Mouse (Mus musculus) megakaryocyte-erythroid progenitor cell, adult 5-6 weeks (primary cell): ENCODE measurements around the gene Lgr4. TPM values are rescaled to one million over a fixed set of nuclear protein-coding genes. Genes with fewer than 3 reads are reported as not detected.

Experiments
- ATAC-seq: replicated peaks from 2 replicates; pipeline ENCODE4 v1.8.0; 2016; ENCODE audit warnings: mild to moderate bottlenecking, inconsistent platforms; ENCODE audit not compliant: severe bottlenecking, poor library complexity, low FRiP score, low TSS enrichment
- total RNA-seq, 2 experiments: library from RNA; stranded (forward) in 1 of 2; stranded (reverse) in 1 of 2; fragments of 200-1000, 215-1000 nt in 1 of 2; fragments of >200 nt in 1 of 2; fragmentation: Nextera tagmentation in 1 of 2; gene quantifications; 2 replicates each; pipeline ENCODE4 v1.2.3; 2014 to 2017

The Lgr4 gene
- total RNA-seq, 2 experiments from 2014 or later, result 1.4 to 1.6 TPM

DNA sequence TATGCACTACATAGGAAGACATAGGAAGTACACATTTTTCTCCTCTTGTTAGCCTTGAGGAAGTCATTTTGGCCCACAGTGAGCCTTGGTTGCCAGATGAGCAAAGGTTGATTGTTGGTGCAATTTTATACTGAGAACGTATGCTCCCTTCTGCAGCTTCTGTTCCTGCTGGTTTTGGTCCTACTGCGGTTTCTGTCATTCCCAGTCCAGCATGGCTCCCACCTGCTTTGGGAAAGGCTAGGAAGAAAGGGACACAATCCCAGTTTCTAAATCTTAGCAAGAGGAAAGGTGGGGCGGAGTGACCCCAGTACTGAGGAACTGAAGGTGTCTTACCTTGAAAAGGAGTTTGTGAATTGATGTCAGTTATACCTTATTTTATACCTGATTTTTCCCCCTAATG, 51.9 kb downstream of the Lgr4 start:
- no peak for ATAC-seq

DNA sequence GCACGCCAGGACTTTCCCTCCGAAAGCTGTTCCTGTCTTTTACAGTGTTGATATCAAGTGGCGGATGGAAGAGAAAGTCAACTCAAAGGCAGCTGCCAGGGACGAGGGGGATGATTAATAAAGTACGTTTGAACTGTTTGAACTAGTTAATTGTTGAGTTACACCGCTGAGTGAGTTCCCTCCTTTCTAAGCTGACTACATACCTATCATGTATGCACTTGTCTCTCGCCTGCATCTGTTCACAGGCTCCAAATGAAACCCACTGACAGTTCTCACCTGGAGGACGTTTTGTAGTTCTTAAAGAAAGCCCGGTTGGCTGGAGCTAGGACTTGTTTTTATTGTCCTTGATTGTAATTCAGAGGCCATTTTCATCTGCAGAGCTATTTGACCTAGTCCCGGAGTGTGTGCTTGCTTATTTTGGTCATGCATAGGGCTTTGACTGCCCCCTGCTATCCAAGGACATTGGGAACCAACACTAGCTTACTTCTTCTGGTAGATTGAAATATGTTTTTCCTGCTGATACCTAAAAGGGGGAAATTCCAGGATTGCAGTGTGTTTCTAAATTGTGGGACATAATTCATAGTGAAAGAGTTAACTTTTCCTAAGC, 52.6 kb downstream of the Lgr4 start:
- no peak for ATAC-seq

DNA sequence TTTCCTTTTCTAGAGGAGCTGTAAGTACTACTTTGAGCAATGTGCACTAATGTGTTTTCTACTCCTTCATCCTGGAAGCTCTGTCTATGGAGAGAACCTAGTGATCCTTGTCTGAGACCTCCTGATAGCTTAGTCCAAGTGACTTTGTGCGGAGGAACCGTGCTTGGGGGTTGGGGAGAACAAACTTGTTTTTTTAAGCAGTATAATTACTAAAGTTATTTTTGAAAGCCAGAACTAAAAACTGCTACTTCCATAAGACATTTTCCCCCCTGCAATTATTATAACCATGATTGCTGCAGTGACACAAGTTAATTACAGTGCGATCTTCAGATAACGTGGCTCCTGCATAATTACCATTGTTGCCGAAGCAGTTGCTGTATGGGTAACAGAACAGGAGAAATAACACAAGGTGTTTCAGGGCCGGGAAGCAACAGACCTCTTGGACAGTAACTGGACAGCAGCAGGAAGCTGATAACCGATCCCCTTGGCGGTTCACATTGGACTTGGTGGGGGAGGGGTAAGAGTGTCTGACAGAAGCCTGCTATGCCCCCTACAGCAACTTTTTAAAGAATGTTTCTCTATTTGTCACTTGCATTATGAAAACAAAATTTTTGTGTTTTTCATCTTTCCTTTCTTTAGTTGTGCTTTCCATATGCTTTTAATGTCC, 53.4 kb downstream of the Lgr4 start:
- no peak for ATAC-seq

DNA sequence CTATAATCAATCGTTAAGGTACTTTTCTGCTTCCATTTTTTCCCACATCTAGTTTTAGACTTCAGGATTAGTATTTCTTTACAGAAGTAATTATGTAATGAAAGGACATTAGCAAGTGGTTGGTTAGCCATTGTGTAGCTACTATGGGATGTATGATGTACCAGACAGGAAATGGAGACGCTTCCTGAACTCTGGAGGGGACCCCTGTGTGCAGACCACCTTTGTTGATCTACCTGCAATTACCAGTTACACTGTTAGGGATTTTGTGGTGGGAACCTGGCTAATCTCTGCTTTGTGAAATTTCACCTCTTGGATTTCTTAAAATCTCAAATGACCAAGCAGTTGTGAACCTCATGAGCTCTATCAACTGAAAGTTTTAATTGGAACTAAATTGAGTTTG, 54.9 kb downstream of the Lgr4 start:
- no peak for ATAC-seq

DNA sequence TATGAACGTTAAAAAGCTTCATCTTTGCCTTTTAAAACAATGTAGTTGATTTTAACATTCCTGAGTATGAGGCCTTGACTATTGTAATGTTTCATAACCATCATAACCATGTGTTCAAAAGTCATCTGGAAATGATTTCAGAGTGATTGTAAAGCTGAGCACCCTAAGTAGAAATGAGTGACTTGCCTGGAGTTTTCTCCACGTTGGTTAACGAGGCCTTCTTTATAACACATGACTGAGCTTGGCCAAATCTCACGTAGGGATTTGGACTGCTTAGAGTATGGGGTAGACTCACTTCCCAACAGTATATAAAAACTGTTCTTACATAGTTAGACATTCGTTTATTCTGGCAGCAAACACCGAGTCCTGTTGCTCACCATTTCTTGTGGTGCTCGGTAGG, 55.5 kb downstream of the Lgr4 start:
- no peak for ATAC-seq

DNA sequence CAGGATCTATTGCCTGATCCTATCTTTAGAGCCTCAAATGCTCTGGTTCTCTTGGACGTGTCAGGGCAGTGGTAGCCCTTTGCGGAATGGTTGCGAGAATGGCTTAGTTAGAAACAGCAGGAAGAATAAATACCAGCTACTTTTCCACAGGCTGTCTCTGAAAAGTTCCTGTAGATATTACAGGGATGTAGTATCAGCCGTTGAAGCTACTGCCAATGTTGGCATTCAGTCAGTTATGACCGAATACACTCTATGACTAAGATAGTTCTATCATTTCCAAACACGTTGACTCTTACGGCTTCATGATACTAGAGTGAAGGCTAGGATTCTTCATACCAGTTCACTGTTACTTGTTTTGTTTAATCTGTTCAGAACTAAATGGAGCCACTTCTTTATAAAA, 57.4 kb downstream of the Lgr4 start:
- no peak for ATAC-seq

DNA sequence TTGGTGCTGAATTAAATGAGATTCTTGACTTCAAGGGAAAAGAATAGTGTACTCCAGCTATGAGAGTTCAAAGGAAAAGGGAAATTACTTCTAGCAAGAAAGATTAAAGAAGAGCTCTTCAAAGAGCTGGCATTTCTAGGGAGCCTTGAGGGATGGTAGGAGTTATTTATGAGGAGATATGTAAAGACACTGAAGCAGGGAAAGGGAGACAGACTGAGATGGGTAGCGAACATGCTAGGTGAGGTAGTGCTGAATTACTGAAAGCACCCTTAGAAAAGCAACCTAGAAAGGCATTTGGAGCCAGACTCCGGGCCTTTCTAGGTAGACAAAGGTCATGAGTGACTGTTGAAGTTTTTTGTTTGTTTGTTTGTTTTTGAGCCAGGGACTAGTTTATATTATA, 58.7 kb downstream of the Lgr4 start:
- ATAC-seq, result no peak

DNA sequence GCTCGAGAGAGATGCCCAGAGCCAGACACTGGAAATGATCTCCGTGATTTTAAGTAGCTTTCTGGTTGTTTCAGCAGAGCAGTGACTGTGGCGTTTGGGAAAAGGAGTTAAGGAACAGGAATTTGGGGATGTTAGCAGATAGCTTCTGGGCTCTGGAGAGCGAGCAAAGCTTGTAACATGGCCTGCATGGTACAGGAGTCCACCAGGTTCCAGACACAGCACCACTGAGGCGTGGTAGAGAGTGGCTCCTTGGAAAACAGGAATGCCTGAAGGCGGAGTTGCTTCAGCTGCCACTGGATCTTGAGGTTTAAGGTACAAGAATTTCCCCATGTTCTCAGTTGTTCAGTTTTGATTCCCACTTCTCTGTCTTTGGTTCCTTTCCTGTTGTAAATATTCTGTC, 59.9 kb downstream of the Lgr4 start:
- ATAC-seq, result no peak

DNA sequence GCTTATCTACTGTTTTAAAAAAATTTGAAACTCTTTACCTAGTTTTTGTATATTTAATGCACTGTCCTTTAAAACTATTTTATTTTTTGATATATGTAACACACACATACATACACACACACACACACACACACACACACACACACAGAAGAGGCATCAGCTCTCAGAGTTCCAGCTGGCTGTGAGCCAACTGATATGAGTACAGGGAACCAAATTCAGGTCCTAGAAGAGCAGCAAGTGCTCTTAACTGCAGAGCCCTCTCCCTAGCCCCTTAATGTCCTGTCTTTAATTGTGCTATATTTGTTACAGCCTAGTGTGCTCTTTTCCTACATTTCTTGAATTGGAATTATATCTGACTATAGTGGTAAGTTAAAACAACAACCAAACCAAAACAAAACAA, 61.8 kb downstream of the Lgr4 start:
- ATAC-seq, result peak; percentile 74

DNA sequence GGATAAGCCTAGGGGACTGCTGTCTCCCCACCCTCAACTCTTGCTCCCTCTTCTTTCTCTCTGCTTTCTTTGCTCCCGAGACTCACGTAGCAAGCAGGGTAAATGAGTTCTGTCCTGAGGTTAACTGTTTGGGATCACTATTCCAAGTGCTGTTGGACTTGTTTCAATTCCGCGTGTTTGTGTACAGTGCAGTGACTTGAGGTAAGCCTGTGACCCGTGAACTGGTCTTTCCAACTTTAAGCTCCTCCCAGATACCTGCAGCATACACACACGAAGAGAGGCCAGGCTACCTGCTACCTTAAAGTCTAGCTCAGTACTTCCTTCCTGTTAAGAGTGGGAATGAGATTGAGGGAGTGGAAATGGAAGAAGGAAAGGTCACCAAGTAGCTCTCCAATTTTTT, 66.0 kb downstream of the Lgr4 start:
- no peak for ATAC-seq

DNA sequence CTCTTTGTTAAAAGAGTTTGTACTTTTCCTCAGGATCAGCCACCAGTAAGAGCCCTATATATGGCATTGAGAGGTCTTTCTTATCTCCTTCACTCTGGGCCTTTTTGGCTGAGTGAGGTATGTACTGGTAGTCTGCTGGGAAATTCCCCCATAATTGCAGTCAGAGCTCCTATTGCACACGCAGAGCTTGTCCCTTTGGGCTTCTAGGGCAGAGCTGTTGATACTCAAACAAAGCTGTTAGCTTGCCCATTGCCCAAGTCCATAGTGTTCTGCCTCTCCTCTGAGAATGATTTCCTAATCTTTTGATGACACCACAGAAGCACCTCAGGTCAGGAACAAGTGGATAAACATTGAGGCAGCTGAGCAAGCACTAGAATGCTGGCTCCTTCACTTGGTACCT, 67.5 kb downstream of the Lgr4 start:
- no peak for ATAC-seq

DNA sequence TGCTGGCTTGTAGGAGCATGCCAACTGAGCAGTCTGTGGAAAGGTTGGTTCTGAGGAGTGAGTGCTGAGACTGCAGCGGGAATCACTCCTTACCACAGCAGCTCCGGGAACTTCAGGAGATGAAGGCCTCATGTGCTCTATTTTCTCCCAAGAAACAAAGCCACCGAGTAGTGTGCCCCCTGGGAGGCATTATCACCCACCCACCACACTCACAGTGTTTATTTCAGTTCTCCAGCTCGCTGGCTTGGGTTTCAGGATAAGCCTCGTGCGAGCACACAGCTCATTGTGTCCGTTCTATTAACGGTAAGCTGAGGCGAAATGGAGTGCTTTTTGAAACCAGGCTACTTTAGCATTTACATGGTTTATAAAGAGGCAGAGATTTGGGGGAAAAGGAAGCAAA, 68.1 kb downstream of the Lgr4 start:
- ATAC-seq, result no peak

DNA sequence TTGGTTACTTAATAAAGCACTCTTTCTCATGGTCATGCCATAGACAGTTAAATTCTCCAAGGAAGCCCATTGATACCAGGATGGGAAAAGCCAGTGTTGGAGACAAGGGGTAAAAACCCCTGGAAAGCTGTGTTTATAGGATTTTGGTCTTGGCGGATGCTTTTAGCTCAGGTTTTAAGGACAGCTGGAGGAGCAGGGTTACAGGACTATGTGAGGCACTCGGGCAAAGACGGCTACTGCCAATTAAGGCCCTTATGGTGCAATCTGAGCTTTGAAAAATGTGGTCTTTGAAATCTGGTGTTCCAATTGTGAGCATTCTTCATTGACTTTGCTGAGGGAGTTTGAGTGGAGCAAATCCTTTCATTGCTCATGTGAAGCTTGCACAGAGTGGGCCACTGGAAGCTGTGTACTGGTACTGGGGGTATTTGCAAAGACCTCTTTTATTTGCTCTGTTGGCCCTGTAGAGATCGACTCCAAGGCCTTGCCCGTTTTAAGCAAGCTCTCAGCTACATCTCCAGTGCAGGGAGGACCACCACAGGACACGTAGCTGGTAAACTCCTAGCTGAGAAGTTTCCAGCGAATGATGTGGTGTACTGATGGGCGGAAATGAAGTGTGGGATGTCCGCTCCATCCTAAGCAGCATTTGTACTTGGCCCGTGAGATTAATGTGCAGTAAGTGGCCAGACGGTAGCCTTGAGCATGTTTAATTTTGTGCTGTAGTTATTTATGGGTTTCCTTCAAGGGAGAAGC, 68.8 kb downstream of the Lgr4 start:
- no peak for ATAC-seq

DNA sequence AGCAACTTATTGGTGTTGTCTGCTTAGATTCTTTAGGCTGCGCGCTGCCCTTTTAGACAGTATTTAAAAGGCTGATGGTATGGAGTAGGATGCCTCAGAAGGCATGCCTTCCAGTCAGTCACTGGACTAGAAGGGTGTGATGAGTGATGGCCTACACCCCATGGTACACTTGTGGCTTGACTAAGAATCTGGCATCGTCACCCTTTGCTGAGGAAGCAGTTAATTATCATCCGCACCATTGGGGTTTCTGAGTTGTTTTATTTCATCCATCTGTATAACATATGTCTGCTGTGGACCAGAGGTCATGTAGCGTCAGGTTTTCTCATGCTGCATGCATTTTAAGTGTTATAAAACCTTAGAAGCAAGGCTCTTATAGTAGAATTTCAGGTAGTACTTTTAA, 70.5 kb downstream of the Lgr4 start:
- ATAC-seq, result no peak

DNA sequence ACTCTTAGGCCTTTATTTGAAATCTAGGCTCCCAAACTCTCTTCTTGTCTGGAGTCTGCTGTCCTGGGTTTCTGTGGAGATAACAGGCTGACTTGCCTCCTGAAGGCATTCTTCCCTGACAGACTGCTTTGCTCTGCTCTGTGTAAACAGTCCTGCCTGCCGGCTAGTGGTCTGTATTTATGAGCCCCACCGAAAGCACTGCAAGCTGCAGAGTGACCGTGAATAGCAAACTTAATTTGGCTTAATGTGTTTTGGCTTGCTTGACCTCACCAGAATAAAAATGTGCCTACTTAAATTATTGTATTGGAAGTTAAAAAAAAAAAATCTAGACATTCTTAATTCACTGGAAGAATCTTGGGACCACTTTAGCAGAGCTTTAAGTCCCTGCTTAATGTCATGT, 71.7 kb downstream of the Lgr4 start:
- no peak for ATAC-seq

DNA sequence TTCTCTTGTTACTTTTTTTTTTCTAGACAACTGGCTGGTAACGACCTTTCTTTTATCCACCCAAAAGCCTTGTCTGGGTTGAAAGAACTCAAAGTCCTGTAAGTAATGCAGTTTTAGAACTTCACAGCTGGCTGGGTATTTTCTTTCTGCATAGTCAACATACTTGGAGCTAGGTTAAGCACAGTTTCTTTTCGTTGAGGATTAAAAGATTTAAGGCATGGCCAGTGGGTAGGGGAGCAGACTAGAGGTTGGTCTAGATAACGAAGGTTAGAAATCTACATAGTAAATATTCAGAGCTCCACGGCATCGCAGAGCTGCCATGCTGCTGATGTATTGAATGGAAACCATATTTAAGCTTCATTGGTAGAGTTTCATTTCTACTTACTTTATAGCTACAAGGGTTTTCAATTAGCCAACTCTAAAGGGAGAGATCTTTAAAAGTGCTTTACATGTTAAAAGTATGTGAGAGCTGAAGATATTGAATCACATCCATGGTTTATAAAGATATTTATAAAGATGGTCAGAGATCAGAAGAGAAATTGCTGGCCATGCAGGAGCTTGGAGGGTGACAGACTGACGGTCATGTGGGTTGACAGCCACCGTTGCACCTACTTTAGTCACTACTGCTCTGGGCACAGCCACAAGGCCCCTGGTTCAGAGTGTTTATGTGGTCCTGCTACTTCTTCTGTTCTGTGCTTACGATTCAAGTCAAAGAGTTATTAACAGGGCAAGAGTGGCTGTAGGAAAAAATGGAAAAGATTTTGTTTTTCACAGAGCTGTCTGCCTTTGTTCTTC, 72.4 kb downstream of the Lgr4 start:
- no peak for ATAC-seq

DNA sequence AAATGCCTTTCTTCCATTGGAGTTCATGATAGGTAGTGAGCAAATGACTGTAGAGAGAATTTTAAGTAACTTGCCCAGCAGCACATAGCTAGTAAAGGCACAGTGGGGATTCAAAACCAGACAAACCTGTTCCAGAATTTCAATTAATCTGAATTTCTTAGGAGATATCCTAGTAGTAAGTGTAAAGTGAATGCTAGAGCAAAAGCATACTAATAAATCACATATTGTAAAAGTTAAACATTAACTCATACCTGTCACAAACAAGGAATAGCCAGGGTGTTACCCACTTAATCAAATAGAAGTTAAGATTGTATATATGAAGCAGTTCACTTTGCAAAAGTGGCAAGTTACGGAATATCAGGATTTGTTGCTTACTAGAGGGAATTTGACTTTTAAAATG, 74.3 kb downstream of the Lgr4 start:
- no peak for ATAC-seq

DNA sequence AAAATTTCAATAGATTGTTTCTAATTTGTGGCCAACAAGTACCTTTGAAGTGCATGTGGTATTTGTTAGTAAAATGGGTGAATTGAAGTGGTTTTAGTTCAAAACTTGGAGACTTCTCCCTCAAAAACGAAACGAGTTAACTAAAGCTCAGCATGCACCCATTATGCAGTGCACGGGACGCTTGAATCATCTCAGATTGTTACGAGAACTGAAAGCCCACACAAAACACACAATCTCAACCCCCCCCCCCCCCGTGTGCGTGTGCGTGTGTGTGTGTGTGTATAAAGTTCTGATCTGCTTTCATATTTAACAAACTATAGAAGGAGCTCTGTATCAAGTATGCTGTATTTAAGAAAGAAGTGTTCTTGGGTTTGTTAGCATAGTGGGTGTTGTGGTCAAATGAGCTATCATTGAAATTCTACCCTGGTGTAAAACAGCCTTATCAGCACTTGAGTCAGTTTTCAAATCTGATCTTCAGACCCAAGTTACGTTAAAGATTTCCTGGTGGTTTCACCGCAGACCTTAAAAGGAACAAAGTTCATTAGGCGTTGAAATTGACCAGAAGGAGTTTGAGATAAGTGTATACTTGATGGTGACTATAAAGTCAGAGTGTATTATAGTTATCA, 75.1 kb downstream of the Lgr4 start:
- ATAC-seq, result peak; percentile 32; the same call in 1 of the 2 replicates

DNA sequence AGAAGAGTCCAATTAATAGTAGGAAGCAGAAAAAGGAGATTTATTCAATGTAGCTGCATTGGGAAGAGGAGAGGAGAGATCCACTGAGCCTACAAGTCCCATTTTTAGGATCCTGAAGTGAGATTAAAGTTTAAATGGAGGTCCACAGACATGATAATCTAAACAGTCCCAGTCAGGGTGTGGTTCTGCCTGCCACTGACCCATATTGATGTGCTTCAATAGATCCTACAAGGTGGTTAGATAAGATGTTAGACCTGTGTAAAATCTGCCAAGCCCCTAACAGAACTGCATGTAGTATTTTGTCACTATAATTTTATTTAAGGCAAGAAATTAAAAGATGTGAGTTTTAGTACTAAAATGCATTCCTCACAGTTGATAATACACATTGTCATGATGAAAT, 76.0 kb downstream of the Lgr4 start:
- ATAC-seq, result peak; percentile 61

DNA sequence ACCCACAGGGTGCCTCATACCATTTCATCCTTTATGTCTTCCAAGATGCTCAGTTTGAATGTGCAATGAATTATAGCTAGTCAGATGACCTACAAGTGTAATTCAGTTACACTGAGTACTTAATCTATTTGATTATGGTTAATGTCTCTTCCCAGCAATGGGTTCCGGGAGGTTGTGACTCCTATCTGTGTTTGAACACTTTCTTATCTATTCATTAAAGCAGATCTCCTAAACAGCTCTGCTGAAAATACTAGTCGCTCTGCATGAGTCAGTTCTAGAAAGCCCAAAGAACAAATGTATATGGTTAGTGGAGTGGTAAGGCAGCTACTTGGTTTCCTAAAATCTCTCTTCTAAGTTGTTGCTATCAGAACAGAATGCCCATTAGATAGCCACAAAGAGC, 77.6 kb downstream of the Lgr4 start:
- peak; percentile 61 for ATAC-seq
